Mouse (Mus musculus) megakaryocyte, embryonic 14.5 days (primary cell): ENCODE data around the gene Unc93b1. TPM values are rescaled to one million over a fixed set of nuclear protein-coding genes. Genes with fewer than 3 reads are reported as not detected.

Experiments used
- H3K27me3 ChIP-seq: replicated peaks from 2 replicates; pipeline ENCODE3; 2012; ENCODE audit warnings: inconsistent platforms
- H3K36me3 ChIP-seq: replicated peaks from 2 replicates; pipeline ENCODE3; 2012; ENCODE audit warnings: low read length, inconsistent platforms, mixed read lengths
- H3K4me1 ChIP-seq: 2 replicates; pipeline ENCODE4 v1.6.1; 2012; ENCODE audit warnings: inconsistent platforms
- H3K4me3 ChIP-seq: replicated peaks from 2 replicates; pipeline ENCODE3; 2012; ENCODE audit warnings: moderate library complexity, mild to moderate bottlenecking, inconsistent platforms
- H3K9me3 ChIP-seq: 2 replicates; pipeline ENCODE4 v1.6.1; 2012; ENCODE audit warnings: inconsistent platforms
- FLI1 ChIP-seq: IDR thresholded peaks from 2 replicates; pipeline ENCODE4 v1.6.1; 2012; ENCODE audit warnings: low read length, inconsistent platforms, mixed read lengths
- GATA1 ChIP-seq: IDR thresholded peaks from 3 replicates; pipeline ENCODE4 v1.6.1; 2012; ENCODE audit warnings: mixed read lengths, low read length, inconsistent platforms, borderline replicate concordance
- polyA plus RNA-seq: library from polyadenylated mRNA; stranded (reverse); fragments of >175 nt; gene quantifications from 2 replicates; pipeline ENCODE4 v1.2.3, GENCODE M21; 2012; ENCODE audit warnings: low replicate concordance; ENCODE audit not compliant: insufficient read depth

The Unc93b1 gene
- polyA plus RNA-seq, 1 experiment, result 188 TPM

GRCm38 (mm10) chr19:3991562-3991961, 56.6 kb downstream of the Unc93b1 start:
- TF ChIP-seq GATA1 (no peak), FLI1 (no peak)
- peaks cover 6% of the 10 kb centered on the region for H3K9me3 ChIP-seq
- H3K36me3 ChIP-seq, result no peaks in the 10 kb centered on the region
- peaks cover 49% of the 10 kb centered on the region for H3K27me3 ChIP-seq
- H3K4me3 ChIP-seq, result no peak overlapping the region
- H3K4me1 ChIP-seq, result peaks cover 28% of the 10 kb centered on the region

DNA sequence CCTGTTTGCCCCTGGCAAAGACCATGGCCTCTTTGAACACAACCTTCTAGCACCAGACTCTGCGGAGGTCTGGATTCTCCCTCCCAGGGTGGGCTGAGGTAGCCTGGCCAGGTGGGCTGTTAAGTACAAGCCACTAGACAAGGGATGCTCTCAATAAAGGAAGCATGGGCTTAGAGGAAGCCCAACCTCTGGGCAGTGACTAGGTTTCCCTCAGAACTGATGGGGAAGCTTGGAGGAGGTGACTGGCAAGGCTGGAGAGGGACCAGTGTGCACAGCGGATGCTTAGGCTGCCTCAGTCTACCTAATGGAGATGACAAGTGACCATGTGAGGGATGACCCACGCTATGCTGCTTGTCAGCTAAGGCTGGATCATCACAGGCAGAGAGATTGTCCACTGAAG, 57.0 kb downstream of the Unc93b1 start:
- H3K27me3 ChIP-seq, result peaks cover 51% of the 10 kb centered on the region
- H3K9me3 ChIP-seq, result peaks cover 6% of the 10 kb centered on the region
- TF ChIP-seq FLI1, result no peak
- no peaks in the 10 kb centered on the region for H3K36me3 ChIP-seq
- peaks cover 28% of the 10 kb centered on the region for H3K4me1 ChIP-seq
- H3K4me3 ChIP-seq, result no peak overlapping the region

DNA sequence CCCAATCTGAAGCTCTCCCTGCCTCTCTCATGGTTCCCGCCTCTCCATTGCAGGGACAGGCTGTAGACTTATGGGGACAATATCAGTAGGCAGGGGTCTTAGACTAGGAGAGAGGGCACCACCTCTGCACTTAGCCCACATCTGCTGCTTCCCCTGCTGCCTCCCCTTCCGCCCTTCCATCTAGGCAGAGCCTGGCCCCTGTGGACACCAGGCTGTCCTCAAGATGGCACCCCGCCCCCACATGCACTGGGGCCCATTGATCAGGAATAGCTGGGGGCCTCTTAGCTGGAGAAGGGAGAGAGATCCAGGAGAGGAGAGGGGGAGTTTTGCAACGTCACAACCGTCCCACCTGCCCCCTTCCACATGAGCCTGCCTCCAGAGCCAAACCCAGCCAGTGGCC, 57.4 kb downstream of the Unc93b1 start, which contains the start of gene Tbx10:
Tbx10 (plus strand) TSS at position 337 of the 400 bp plus-strand sequence.
- peaks cover 53% of the 10 kb centered on the region for H3K27me3 ChIP-seq
- TF ChIP-seq FLI1 (no peak), GATA1 (no peak)

DNA sequence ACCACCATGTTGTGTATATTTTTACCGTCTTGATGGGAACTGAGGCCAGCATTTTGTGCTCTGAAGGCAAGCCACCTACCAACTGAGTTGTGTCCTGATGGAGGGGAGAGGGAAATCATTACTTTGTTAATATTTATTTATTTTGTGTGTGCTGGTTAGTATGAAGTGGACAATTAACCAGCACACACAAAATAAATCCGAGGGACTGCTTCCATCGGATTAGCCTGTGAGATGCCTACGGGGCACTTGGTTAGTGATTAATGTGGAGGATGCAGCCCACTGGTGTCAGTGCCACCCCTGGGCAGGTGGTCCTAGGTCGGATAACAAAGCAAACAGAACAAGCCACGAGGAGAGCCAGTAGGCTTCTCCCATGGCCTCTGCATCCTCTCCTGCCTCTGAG, 59.9 kb downstream of the Unc93b1 start:
- Histone ChIP-seq H3K4me1 (peaks cover 52% of the 10 kb centered on the region), H3K27me3 (peaks cover 55% of the 10 kb centered on the region)
- TF ChIP-seq GATA1 (no peak), FLI1 (no peak)

More for the DNA sequence above, 57.4 kb downstream of the Unc93b1 start, which contains the start of gene Tbx10:
- Histone ChIP-seq H3K4me3 (peak within 1 kb of the TSS; percentile 26), H3K9me3 (peaks cover 6% of the 10 kb centered on the region), H3K36me3 (no peaks in the 10 kb centered on the region), H3K4me1 (peaks cover 28% of the 10 kb centered on the region)

DNA sequence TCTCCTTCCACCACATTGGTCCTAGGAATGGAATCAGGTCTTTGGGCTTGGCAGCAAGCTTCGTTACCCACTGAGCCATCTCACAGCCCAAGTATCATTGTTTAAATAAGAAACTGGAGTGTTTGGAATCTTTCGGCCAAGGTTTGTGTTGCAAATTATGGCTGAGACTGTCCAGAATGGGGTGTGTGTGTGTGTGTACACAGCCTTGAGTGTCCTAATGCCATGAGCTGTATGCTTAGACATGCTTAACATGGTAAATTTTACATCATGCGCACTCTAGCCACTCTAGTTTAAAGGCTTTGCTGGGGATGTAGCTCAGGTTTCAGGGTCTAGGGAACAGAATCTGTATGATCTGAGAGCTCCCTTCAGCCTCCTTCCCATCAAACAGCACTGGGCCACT, 60.5 kb downstream of the Unc93b1 start:
- peaks cover 53% of the 10 kb centered on the region for H3K4me1 ChIP-seq
- TF ChIP-seq FLI1, result no peak
- no peak for TF ChIP-seq GATA1
- peaks cover 52% of the 10 kb centered on the region for H3K27me3 ChIP-seq
- H3K4me3 ChIP-seq, result no peak overlapping the region
- no peaks in the 10 kb centered on the region for H3K9me3 ChIP-seq
- no peaks in the 10 kb centered on the region for H3K36me3 ChIP-seq

More for the DNA sequence above, 59.9 kb downstream of the Unc93b1 start:
- Histone ChIP-seq H3K4me3 (no peak overlapping the region), H3K36me3 (no peaks in the 10 kb centered on the region), H3K9me3 (no peaks in the 10 kb centered on the region)

DNA sequence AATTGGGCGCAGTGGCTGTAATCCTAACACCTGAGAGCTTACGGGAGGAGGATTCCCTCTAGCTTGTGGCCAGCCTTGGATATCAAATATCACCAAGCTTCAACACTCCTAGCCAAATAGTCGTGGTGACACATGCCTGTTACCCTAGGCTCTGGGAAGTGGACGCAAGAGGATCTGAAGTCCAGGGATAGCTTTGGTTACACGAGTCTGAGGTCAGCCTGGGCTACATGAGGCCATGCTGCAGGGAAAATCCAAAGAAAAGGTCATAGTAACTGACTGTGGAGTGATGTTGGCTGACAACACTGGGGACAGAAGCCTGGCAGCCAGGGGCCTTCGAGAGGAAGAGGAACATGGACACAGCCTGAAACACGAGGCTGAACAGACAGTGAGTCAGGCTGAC, 61.1 kb downstream of the Unc93b1 start:
- no peaks in the 10 kb centered on the region for H3K9me3 ChIP-seq
- peaks cover 46% of the 10 kb centered on the region for H3K27me3 ChIP-seq
- no peaks in the 10 kb centered on the region for H3K36me3 ChIP-seq
- peaks cover 59% of the 10 kb centered on the region for H3K4me1 ChIP-seq
- TF ChIP-seq FLI1 (no peak), GATA1 (no peak)
- H3K4me3 ChIP-seq, result peak overlapping the region; percentile 18

DNA sequence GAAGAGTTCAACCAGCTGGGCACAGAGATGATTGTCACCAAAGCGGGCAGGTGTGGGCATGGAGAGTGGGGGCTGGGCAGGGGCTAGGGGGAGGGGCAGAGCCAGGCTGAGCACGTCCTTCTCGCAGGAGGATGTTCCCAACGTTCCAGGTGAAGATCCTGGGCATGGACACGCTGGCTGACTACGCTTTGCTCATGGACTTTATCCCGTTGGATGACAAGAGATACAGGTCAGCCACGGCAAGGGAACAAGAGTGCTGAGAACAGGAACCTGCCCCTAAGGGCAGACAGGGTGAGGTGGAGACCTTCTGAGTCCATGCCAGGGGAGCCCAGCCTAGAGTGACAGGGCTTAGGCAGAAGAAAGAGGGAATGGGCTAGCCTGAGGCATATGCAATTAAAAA, 61.8 kb downstream of the Unc93b1 start:
- H3K9me3 ChIP-seq, result no peaks in the 10 kb centered on the region
- H3K4me1 ChIP-seq, result peaks cover 65% of the 10 kb centered on the region
- H3K36me3 ChIP-seq, result peaks cover 3% of the 10 kb centered on the region
- H3K4me3 ChIP-seq, result no peak overlapping the region
- TF ChIP-seq GATA1 (no peak), FLI1 (no peak)
- H3K27me3 ChIP-seq, result peaks cover 41% of the 10 kb centered on the region

GRCm38 (mm10) chr19:3997231-3997630, 62.2 kb downstream of the Unc93b1 start:
- Histone ChIP-seq H3K36me3 (peaks cover 5% of the 10 kb centered on the region), H3K4me3 (no peak overlapping the region), H3K4me1 (peaks cover 64% of the 10 kb centered on the region), H3K27me3 (peaks cover 36% of the 10 kb centered on the region), H3K9me3 (no peaks in the 10 kb centered on the region)
- TF ChIP-seq GATA1, result no peak
- no peak for TF ChIP-seq FLI1

DNA sequence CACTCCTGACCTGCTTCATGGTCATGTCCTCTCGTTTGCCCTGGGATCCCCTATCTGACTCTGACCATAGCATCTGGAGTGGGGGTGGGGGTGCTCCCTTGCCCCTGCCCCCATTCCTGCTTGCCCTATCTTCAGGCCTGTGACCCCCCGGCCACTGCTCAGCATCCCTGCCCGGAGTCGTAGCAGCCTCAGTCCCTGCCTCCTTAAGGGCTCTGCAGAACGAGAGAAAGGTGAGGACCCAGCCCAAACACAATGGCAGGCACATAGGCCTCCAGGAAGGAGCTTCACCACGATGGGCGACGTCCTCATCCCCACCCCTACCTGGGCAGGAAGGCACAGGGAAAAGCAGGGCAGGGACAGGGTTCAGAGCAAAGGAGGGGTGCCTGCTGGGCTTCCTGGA, 63.3 kb downstream of the Unc93b1 start:
- H3K27me3 ChIP-seq, result peaks cover 26% of the 10 kb centered on the region

More for the DNA sequence above, 63.3 kb downstream of the Unc93b1 start:
- H3K36me3 ChIP-seq, result peaks cover 8% of the 10 kb centered on the region
- no peak for TF ChIP-seq GATA1
- TF ChIP-seq FLI1, result no peak
- H3K9me3 ChIP-seq, result no peaks in the 10 kb centered on the region
- peaks cover 63% of the 10 kb centered on the region for H3K4me1 ChIP-seq
- H3K4me3 ChIP-seq, result no peak overlapping the region

Other genes with a start within 250 kb of the Unc93b1 start
- 11.6 and 18.0 TPM in 2 replicates for gene Lrp5, start 248.6 kb upstream of the Unc93b1 start, polyA plus RNA-seq
- gene 1810055G02Rik, start 226.9 kb upstream of the Unc93b1 start, polyA plus RNA-seq, result 11.1 and 12.3 TPM in 2 replicates
- gene Kmt5b, start 167.8 kb upstream of the Unc93b1 start, polyA plus RNA-seq, result 2.1 and 3.5 TPM in 2 replicates
- 6.8 and 18.7 TPM in 2 replicates for gene Chka, start 83.4 kb upstream of the Unc93b1 start, polyA plus RNA-seq
- gene Tcirg1, start 28.1 kb upstream of the Unc93b1 start, polyA plus RNA-seq, result 39.3 and 78.0 TPM in 2 replicates
- gene Ndufs8, start 22.4 kb upstream of the Unc93b1 start, polyA plus RNA-seq, result 38.8 and 142 TPM in 2 replicates
- gene Aldh3b1, start 5.4 kb upstream of the Unc93b1 start, polyA plus RNA-seq, result 2.8 TPM in 1 of 2 replicates, not detected in the other
- 0.04 TPM in 1 of 2 replicates, not detected in the other for gene Aldh3b3, start 23.5 kb downstream of the Unc93b1 start, polyA plus RNA-seq
- not detected in 2 replicates for gene Aldh3b2, start 37.1 kb downstream of the Unc93b1 start, polyA plus RNA-seq
- gene Acy3, start 51.4 kb downstream of the Unc93b1 start, polyA plus RNA-seq, result 6.4 TPM in 1 of 2 replicates, not detected in the other
- gene Tbx10, start 57.6 kb downstream of the Unc93b1 start, polyA plus RNA-seq, result not detected in 2 replicates
- gene Nudt8, start 65.4 kb downstream of the Unc93b1 start, polyA plus RNA-seq, result 11.7 and 19.3 TPM in 2 replicates
- 0.74 and 0.93 TPM in 2 replicates for gene Gm49405, start 65.4 kb downstream of the Unc93b1 start, polyA plus RNA-seq
- gene Doc2g, start 68.1 kb downstream of the Unc93b1 start, polyA plus RNA-seq, result 2.7 and 7.3 TPM in 2 replicates
- 111 and 122 TPM in 2 replicates for gene Ndufv1, start 77.6 kb downstream of the Unc93b1 start, polyA plus RNA-seq
- 128 and 173 TPM in 2 replicates for gene Gstp1, start 102.8 kb downstream of the Unc93b1 start, polyA plus RNA-seq
- not detected in 2 replicates for gene Gstp2, start 110.8 kb downstream of the Unc93b1 start, polyA plus RNA-seq
- gene Gstp3, start 124.4 kb downstream of the Unc93b1 start, polyA plus RNA-seq, result not detected in 2 replicates
- gene Cabp2, start 146.4 kb downstream of the Unc93b1 start, polyA plus RNA-seq, result not detected in 2 replicates
- gene Cdk2ap2, start 162.0 kb downstream of the Unc93b1 start, polyA plus RNA-seq, result 140 and 181 TPM in 2 replicates
- 122 and 153 TPM in 2 replicates for gene Pitpnm1, start 164.8 kb downstream of the Unc93b1 start, polyA plus RNA-seq
- gene Aip, start 190.7 kb downstream of the Unc93b1 start, polyA plus RNA-seq, result 293 and 434 TPM in 2 replicates
- not detected in 2 replicates for gene Gpr152, start 204.6 kb downstream of the Unc93b1 start, polyA plus RNA-seq
- gene Cabp4, start 208.8 kb downstream of the Unc93b1 start, polyA plus RNA-seq, result 0.51 and 1.2 TPM in 2 replicates
- gene Coro1b, start 213.4 kb downstream of the Unc93b1 start, polyA plus RNA-seq, result 110 and 364 TPM in 2 replicates
- gene Ptprcap, start 218.4 kb downstream of the Unc93b1 start, polyA plus RNA-seq, result 777 and 793 TPM in 2 replicates
- gene Rps6kb2, start 228.2 kb downstream of the Unc93b1 start, polyA plus RNA-seq, result 108 and 492 TPM in 2 replicates
- 1.3 and 5.6 TPM in 2 replicates for gene Carns1, start 240.3 kb downstream of the Unc93b1 start, polyA plus RNA-seq